Mouse (Mus musculus) testis, adult 2 months (tissue): ENCODE measurements around the gene Hip1.

ENCODE experiments used
- CTCF ChIP-seq: fragments of 200-500 bp; IDR thresholded peaks from 2 replicates; pipeline ENCODE4 v1.5.1; 2012; ENCODE audit warnings: low read depth, mild to moderate bottlenecking, inconsistent platforms, low read length, moderate library complexity; ENCODE audit not compliant: control insufficient read depth, insufficient read depth, insufficient replicate concordance
- POLR2A ChIP-seq: fragments of 200-500 bp; IDR thresholded peaks from 2 replicates; pipeline ENCODE4 v1.6.1; 2012; ENCODE audit warnings: low read depth, mild to moderate bottlenecking, inconsistent platforms, low read length, moderate library complexity; ENCODE audit not compliant: control insufficient read depth

DNA sequence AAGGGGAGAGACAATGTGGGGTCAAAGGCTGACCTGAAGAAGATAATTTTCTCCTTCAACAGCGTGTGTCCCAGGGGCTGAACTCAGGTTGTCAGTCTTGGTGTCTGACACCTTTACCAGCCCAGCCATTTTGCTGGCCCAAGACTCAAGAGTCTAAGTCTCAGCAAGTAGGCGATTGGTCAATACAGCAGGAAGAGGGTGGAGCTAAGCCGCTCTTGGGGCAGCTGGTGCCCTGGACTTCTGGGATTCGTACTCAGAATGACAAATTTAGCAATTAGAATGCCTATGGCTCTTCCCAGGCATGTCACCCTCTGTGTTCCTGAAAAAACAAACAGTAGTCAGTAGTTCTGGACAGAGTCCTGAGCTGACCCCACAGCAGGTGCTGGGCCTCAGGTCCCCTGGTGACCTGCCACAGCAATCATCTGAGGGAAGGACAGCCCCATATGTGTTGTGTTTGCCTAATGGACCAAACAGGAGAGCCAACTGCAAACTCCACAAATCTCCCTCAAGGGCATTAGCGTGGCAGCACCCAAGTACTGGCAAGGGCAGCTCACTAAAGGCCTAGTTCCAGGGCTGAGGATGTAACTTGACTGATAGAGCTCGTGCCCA lies 47.5 kb downstream of the Hip1 start:
- TF ChIP-seq CTCF, result no peak
- no peak for TF ChIP-seq POLR2A
